Mouse (Mus musculus): Measurements from ENCODE around the gene Bicra. TPM values are rescaled to one million over a fixed set of nuclear protein-coding genes. Genes with fewer than 3 reads are reported as not detected.

Gene Bicra
- total and polyA plus RNA-seq, 2 experiments from 2014 or later, result 3.8 to 6.2 TPM

DNA sequence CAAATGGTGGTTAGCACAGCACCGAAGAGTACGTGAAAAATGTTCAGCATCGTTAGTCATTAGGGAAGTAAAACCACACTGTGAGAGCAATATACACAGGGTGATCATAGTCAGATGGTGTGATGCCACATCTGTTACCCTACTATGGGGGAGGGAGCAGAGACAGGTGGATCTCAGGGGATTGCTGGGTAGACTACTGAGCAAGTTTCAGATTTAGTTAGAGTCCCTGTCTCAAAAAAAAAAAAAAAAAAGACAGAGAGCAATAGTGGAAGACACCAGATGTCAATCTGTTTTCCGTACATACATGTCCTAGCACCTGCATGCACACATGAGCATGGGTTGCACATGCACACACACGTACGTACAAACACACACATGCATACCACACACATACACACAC is 7.9 kb upstream of the Bicra start:
- no peak for ATAC-seq
- Histone ChIP-seq H3K36me3 (ENCODE audit: insufficient read depth, low read length) (no peaks in the 10 kb centered on the region), H3K27ac (no peak overlapping the region), H3K4me2 (ENCODE audit: low read depth, low read length) (no peak overlapping the region), H3K27me3 (ENCODE audit: insufficient read depth, low read length) (no peaks in the 10 kb centered on the region), H3K9me3 (ENCODE audit: low read length) (no peaks in the 10 kb centered on the region), H3K9ac (replicated peaks; ENCODE audit: low read length) (no peak overlapping the region), H3K4me3 (ENCODE audit: low read length) (no peak overlapping the region), H3K4me1 (ENCODE audit: insufficient read depth, low read length) (no peaks in the 10 kb centered on the region)
- no peak for TF ChIP-seq CTCF (IDR thresholded peaks at IDR 0.05; ENCODE audit: low read depth)
- no peak for DNase-seq (ENCODE audit: low spot score)
- WGBS, result 85% methylated on average over 6 of the region's 6 CpGs

GRCm38 (mm10) chr7:16054966-16055365 is 7.2 kb upstream of the Bicra start:
- no peak overlapping the region for H3K4me3 ChIP-seq (ENCODE audit: low read length)
- no peaks in the 10 kb centered on the region; the same call in 1 of the 2 replicates for H3K4me1 ChIP-seq (ENCODE audit: insufficient read depth, low read length)
- no peaks in the 10 kb centered on the region for H3K27me3 ChIP-seq (ENCODE audit: insufficient read depth, low read length)
- DNase-seq (ENCODE audit: low spot score), result no peak
- no peaks in the 10 kb centered on the region for H3K9me3 ChIP-seq (ENCODE audit: low read length)
- H3K9ac ChIP-seq (replicated peaks; ENCODE audit: low read length), result no peak overlapping the region
- no peak overlapping the region for H3K4me2 ChIP-seq (ENCODE audit: low read depth, low read length)
- no peak for TF ChIP-seq CTCF (IDR thresholded peaks at IDR 0.05; ENCODE audit: low read depth)
- no peak for ATAC-seq
- H3K36me3 ChIP-seq (ENCODE audit: insufficient read depth, low read length), result no peaks in the 10 kb centered on the region
- 70% methylated on average over 4 of the region's 4 CpGs for WGBS
- no peak overlapping the region for H3K27ac ChIP-seq

DNA sequence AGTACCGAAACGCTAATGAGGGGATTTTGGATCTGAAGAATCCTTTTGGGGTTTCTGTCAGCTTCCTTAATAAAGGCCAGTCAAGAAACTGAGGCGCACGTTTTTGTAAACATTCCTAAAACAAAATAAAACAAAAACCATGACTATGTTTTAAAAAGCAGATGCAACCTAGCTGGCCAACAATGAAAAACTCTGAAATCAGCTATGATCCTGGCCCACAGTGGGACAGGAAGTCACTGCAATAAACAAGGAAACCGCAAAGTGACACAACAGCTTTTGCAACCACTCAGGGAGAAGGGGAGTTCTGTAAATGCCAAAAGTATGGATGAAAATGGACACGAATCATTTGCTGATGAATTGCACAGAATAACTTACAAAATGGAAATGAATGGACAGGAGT is 5.4 kb upstream of the Bicra start:
- peak overlapping the region; percentile 43 for H3K4me3 ChIP-seq (ENCODE audit: low read length)
- DNase-seq (ENCODE audit: low spot score) (no peak), ATAC-seq (no peak)
- TF ChIP-seq CTCF (IDR thresholded peaks at IDR 0.05; ENCODE audit: low read depth), result no peak
- H3K9me3 ChIP-seq (ENCODE audit: low read length), result no peaks in the 10 kb centered on the region
- H3K4me1 ChIP-seq (ENCODE audit: insufficient read depth, low read length), result peaks cover 6% of the 10 kb centered on the region; the same call in 1 of the 2 replicates
- H3K36me3 ChIP-seq (ENCODE audit: insufficient read depth, low read length), result no peaks in the 10 kb centered on the region
- H3K9ac ChIP-seq (replicated peaks; ENCODE audit: low read length), result no peak overlapping the region
- 16% methylated on average over 6 of the region's 6 CpGs for WGBS
- H3K27me3 ChIP-seq (ENCODE audit: insufficient read depth, low read length), result no peaks in the 10 kb centered on the region
- peak overlapping the region; percentile 15; the same call in 1 of the 2 replicates for H3K27ac ChIP-seq
- peak overlapping the region; percentile 83 for H3K4me2 ChIP-seq (ENCODE audit: low read depth, low read length)

DNA sequence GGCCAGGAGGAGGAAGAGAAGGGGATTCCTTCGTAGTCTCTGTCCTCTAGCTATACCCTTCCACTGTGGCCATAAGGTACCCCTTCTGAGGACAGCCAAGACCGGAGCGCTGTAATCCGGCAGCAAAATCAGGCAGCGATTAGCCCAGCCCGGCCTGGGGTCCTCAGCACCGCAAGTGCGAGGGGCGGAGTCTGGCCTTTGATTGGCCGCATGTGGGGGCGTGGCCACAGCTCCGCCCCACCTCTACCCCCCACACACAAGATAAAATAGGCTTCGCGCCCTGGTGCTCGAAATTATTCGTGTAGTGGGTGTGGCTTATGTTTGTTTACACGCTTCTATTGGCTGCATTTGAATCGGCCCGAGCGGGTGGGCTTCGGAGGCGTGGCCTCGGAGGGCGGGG is 5.0 kb upstream of the Bicra start:
- no peaks in the 10 kb centered on the region for H3K9me3 ChIP-seq (ENCODE audit: low read length)
- DNase-seq (ENCODE audit: low spot score) (peak; percentile 99), ATAC-seq (peak; percentile 90)
- 0% methylated on average over 24 of the region's 24 CpGs for WGBS
- peak overlapping the region; percentile 46 for H3K9ac ChIP-seq (replicated peaks; ENCODE audit: low read length)
- no peaks in the 10 kb centered on the region for H3K27me3 ChIP-seq (ENCODE audit: insufficient read depth, low read length)
- H3K4me2 ChIP-seq (ENCODE audit: low read depth, low read length), result peak overlapping the region; percentile 83
- peak overlapping the region; percentile 81 for H3K27ac ChIP-seq
- H3K4me1 ChIP-seq (ENCODE audit: insufficient read depth, low read length), result peaks cover 6% of the 10 kb centered on the region; the same call in 1 of the 2 replicates
- TF ChIP-seq CTCF (IDR thresholded peaks at IDR 0.05; ENCODE audit: low read depth), result 0 out of 2 replicates have a peak, but pooled peaks have one; percentile 5
- H3K4me3 ChIP-seq (ENCODE audit: low read length), result peak overlapping the region; percentile 43
- no peaks in the 10 kb centered on the region for H3K36me3 ChIP-seq (ENCODE audit: insufficient read depth, low read length)

DNA sequence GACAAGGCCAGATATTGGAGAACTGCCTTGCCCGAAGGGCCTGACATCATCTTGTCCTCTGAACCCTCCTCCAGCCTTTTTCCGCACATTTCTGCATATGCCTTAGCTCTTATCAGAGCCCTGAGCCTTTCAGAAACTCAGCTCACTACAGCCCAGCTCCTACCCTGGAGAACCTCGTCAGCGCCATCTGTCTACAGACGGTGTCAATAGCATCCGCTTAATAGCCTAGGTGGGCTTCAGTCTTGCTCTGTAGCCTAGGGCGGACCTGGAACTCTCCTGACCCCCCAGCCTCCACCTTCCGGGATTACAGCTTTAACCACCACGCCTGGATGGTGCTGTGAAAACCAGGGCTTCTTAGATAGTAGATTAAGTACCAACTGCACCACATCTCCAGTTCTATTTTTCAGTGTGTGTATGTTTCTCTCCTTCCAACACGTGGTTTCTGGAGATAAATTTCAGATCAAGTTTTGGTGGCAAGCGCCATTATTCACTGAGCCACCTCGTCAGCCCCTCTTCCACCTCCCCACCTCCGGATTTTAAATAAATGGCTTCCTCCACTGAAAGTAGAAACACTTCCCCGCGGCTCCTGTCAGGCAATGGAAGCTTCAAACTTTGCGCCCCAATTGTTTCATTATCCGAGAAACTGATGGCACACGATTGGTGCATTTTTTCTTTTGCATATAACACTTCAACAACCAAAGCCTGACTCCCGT is 4.3 kb upstream of the Bicra start:
- DNase-seq (ENCODE audit: low spot score) (peak; percentile 81), ATAC-seq (no peak)
- peak overlapping the region; percentile 83 for H3K4me2 ChIP-seq (ENCODE audit: low read depth, low read length)
- H3K9me3 ChIP-seq (ENCODE audit: low read length), result no peaks in the 10 kb centered on the region
- peak overlapping the region; percentile 81 for H3K27ac ChIP-seq
- H3K36me3 ChIP-seq (ENCODE audit: insufficient read depth, low read length), result no peaks in the 10 kb centered on the region
- peaks cover 6% of the 10 kb centered on the region; the same call in 1 of the 2 replicates for H3K4me1 ChIP-seq (ENCODE audit: insufficient read depth, low read length)
- peak; percentile 86 for TF ChIP-seq CTCF (IDR thresholded peaks at IDR 0.05; ENCODE audit: low read depth)
- H3K27me3 ChIP-seq (ENCODE audit: insufficient read depth, low read length), result no peaks in the 10 kb centered on the region
- peak overlapping the region; percentile 43 for H3K4me3 ChIP-seq (ENCODE audit: low read length)
- 6% methylated on average over 19 of the region's 19 CpGs for WGBS
- H3K9ac ChIP-seq (replicated peaks; ENCODE audit: low read length), result peak overlapping the region; percentile 46

- ATAC-seq (no peak), DNase-seq (ENCODE audit: low spot score) (no peak)
- WGBS, result 82% methylated on average over 3 of the region's 3 CpGs
- Histone ChIP-seq H3K27me3 (ENCODE audit: insufficient read depth, low read length) (no peaks in the 10 kb centered on the region), H3K36me3 (ENCODE audit: insufficient read depth, low read length) (no peaks in the 10 kb centered on the region), H3K27ac (no peak overlapping the region), H3K9ac (replicated peaks; ENCODE audit: low read length) (no peak overlapping the region), H3K4me2 (ENCODE audit: low read depth, low read length) (no peak overlapping the region), H3K4me1 (ENCODE audit: insufficient read depth, low read length) (peaks cover 13% of the 10 kb centered on the region; the same call in 1 of the 2 replicates), H3K9me3 (ENCODE audit: low read length) (no peaks in the 10 kb centered on the region), H3K4me3 (ENCODE audit: low read length) (no peak overlapping the region)
- no peak for TF ChIP-seq CTCF (IDR thresholded peaks at IDR 0.05; ENCODE audit: low read depth)
These were observed 2.9 kb upstream of the Bicra start for GRCm38 (mm10) chr7:16050600-16050999.

DNA sequence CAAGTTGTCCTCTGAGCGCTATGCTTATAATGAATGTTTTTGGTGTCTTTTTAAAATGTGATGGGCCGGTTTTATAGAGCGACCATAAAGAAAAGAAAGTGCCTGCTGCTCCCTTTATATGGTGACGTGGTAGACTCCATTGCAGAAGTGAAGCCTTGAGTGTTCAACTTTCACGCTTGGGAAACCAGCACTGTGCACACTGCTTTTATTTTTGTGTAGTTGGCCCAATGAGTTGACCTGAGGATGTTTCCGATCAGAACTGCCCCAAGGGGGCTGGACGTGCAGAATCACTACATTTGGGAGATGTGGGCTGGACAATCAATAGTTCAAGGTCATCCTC is 1.8 kb upstream of the Bicra start:
- peak overlapping the region; percentile 72 for H3K4me3 ChIP-seq (ENCODE audit: low read length)
- H3K27me3 ChIP-seq (ENCODE audit: insufficient read depth, low read length), result no peaks in the 10 kb centered on the region
- no peak for TF ChIP-seq CTCF (IDR thresholded peaks at IDR 0.05; ENCODE audit: low read depth)
- 78% methylated on average over 7 of the region's 7 CpGs for WGBS
- no peak overlapping the region for H3K27ac ChIP-seq
- DNase-seq (ENCODE audit: low spot score), result no peak
- peaks cover 21% of the 10 kb centered on the region for H3K4me1 ChIP-seq (ENCODE audit: insufficient read depth, low read length)
- peak overlapping the region; percentile 91 for H3K4me2 ChIP-seq (ENCODE audit: low read depth, low read length)
- H3K9me3 ChIP-seq (ENCODE audit: low read length), result no peaks in the 10 kb centered on the region
- H3K9ac ChIP-seq (replicated peaks; ENCODE audit: low read length), result 0 out of 2 replicates have a peak overlapping the region, but pooled peaks have one; percentile 95
- no peaks in the 10 kb centered on the region for H3K36me3 ChIP-seq (ENCODE audit: insufficient read depth, low read length)
- no peak for ATAC-seq

All from hindbrain, postnatal 0 days (tissue).